Mouse (Mus musculus) c-Kit-positive CD71-negative TER-119-negative erythroid progenitor cells, embryonic 14.5 days (primary cell): ENCODE measurements around the gene 4930432M17Rik.

Source experiments
- DNase-seq: peaks from one replicate; pipeline ENCODE4 v3.0.0-alpha.2; 2013; ENCODE audit warnings: low read depth

4930432M17Rik gene

DNA sequence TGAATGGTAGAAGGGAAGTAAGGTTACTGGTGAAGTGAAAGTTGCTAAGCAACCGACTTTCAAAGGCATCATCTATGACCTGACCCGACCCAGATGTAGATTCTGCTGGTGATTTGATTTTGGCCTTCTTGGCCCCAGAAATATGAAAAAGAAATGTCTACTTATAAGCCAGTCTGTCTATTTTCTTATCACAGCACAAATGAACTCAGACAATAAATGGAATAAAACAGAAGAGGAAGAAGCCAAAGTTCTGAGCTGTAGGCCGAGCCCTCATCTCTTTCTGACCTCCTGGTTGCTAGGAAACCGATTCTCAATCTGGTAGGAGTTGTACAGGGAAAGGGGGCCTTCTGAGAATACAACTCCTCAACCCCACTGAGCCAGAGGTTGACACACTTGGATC is at the start of gene 4930432M17Rik:
TSS of gene 4930432M17Rik (plus strand) at position 301 of the 400 bp plus-strand sequence.
- no peak for DNase-seq

DNA sequence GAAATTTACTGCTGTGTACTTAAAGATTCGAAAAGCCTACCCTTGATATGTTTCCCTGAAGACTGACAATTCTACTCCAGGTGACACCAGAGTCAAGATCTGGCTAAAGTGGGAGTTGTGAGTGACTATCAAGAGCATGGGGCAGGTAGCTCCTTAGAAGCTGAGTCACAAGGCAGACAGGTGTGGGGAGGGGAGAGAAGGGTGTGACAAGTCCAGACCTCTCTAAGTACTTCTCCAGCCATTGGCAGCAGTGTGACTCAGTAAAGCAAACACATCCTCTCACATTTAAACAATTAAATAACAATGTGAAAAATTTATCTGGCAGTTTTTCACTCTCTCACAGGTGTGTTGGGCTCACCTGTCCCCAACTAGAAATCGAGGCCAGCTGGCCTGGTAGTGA is 44.9 kb upstream of the 4930432M17Rik start:
- no peak for DNase-seq

DNA sequence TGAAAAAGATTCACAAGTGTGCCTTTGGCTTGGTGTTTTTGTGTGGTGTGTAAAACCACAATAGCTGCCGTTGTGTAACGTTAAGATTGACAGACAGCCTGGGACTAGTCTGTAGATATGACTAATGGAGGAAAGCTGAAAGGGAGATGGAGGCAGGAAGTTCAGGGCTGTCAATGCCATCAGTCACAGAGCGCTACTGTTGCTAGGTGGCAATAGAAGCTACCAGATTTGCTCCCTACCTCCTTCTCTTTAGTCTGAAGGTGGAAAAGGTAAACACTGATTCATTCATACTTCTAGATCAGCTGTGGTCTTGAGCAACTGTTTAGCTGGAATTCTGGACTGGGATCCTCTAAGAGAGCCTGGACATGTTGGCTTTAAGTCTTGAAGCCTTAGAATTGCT is 44.3 kb upstream of the 4930432M17Rik start:
- DNase-seq: peak; percentile 17

DNA sequence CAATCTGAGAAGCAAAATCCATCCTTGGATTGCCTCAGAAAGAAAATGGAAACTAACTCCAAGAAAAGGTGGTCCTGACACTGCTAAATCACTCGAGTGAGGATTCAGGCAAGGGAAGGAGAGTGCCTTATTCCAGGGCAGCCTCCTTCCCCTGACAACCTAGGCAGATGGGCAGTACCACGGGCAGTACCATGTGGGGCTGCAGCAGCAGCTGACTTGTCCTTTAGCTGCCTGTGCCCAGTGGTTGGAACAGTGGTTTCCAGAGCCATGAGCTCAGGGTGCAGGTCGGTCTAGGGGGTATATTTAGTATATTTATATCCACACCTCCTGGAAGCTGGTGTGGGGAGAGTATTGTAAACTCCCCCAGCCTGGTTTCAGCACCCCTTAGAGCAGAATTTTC is 42.3 kb upstream of the 4930432M17Rik start:
- no peak for DNase-seq

- peak; percentile 24 for DNase-seq
Measured at GRCm38 (mm10) chr3:121630626-121631025, 39.9 kb upstream of the 4930432M17Rik start.

GRCm38 (mm10) chr3:121634963-121635362 is 35.6 kb upstream of the 4930432M17Rik start:
- no peak for DNase-seq

DNA sequence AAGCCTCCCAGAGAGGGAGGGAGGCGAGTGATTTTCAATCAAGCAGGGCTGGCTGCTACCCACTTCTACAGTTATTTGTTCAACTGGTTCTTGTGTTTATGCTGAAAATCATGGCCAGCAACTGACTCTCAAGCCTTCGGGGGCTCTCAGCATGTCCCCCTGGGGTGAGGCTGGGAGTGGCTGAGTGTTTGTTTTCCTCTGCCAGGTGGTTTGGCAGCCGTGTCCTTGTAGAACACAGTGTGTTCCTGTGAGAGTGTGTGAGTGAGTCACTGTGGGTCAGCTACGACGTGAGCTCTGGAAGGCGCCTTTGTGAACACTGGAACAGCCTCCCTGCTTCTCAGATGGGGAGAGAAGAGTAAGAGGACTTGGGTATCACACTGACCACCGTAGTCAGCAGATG is 35.1 kb upstream of the 4930432M17Rik start:
- no peak for DNase-seq

DNA sequence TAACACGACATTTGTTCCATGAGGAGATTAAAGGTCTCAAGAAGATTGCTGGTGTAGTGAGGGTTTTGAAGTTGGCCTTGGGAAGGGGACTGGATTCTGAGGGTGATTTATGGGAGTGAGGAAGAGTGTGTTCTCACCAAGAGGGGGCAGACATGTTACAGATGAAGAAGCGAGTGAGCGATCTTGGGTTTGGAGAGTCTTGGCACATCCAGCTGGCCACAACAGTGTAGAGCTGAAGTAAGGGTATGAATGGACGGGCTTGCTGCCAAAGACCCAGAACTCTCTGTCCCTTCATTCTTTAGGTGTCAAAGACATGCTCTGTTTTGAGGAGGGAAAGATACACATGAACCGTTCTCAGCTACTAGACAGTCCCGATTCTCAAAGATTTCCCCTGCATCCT is 34.2 kb upstream of the 4930432M17Rik start:
- no peak for DNase-seq

GRCm38 (mm10) chr3:121636748-121637147 is 33.8 kb upstream of the 4930432M17Rik start:
- no peak for DNase-seq

DNA sequence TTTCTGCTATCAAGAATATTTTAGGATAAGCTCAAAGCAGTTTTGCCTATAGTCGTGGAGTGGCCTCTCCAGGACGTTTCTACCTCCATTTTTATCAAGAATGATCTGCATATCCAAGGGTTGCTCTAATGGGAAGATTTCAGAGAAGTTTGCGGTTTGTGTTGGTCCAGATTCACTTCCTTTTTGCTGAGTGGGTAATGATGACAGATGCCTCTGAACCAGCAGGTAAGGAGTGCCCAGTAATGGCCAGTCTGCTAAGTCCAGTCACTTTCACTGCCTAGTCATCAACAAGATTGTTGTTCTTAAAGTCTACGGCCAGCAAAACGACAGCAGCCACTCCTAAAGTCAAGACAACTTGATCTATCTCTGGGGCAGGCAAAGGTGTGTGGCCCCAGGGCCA is 32.8 kb upstream of the 4930432M17Rik start:
- no peak for DNase-seq

DNA sequence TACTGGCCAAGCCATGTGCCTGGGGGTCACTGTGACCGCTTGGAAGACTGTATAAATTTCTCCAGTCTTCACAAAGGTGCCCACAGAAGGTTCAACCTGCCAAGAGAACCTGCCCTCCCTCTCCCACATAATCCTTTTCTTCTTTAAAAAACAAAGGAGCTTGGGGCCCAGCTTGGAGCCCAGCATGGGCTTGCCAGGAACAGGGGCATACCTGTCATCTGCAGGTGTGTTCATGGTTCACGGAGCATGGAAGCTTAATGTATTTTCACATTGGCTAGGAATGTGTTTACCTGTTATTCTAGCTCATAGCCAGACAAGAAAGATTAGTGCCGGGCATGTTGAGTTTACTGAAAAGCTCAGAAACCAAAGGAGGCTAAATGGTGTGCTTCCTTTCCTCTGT is 32.3 kb upstream of the 4930432M17Rik start:
- no peak for DNase-seq

DNA sequence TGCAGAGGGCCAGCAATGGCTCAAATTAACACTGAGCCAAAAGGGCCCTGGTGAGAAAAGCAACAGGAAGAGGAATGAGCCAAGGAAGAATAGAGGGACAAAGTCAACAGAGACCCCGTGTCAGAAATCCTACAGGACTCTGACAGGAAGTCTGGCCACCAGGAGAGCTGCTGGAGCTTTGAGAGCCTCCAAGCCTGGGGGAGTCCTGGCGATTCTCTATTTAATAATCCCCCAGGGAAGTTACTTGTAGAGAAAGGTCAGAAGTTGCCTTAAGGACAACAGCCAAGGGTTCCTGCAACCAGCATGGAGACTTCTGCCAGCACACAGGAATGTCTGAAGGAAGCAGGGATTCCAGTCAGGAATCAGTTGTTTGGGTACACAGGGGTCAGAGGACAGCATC is 30.0 kb upstream of the 4930432M17Rik start:
- no peak for DNase-seq

- no peak for DNase-seq
Measured at GRCm38 (mm10) chr3:121643236-121643635, 27.3 kb upstream of the 4930432M17Rik start.

GRCm38 (mm10) chr3:121645447-121645846 is 25.1 kb upstream of the 4930432M17Rik start:
- DNase-seq: no peak

DNA sequence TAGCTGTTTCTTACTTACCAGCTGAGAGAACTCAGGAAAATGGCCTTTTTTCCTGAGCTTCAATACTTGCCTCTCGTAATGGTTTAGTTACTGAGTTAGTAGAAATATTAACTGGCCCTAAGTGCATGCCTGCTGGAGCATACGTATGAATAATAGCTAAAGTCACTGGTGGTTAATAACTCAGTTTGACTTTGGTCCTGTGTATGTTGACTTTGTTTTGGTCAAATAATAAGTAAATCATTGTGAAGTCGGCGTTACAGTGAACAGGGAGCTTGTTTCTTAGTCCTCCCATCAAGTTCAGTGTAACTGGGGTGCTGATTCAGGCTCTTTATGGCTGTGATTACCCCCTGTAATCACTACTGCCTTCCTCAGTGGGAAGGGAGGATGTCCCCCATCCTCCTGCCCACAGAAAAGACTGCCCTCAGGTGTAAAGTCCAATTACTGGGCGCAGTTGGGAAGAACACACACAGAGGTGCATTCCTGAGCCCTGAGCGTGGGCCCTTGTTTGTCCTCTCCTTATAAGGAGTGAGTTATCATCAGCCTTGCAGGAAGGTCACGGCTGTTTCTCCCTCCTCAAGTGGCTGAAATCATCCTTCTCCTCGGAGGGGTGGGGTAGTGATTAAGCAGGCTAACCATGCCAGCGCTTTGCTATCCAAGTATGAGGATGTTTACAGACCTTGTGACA is 24.1 kb upstream of the 4930432M17Rik start:
- no peak for DNase-seq

- no peak for DNase-seq
Measured at GRCm38 (mm10) chr3:121648238-121648778, 22.3 kb upstream of the 4930432M17Rik start.

DNA sequence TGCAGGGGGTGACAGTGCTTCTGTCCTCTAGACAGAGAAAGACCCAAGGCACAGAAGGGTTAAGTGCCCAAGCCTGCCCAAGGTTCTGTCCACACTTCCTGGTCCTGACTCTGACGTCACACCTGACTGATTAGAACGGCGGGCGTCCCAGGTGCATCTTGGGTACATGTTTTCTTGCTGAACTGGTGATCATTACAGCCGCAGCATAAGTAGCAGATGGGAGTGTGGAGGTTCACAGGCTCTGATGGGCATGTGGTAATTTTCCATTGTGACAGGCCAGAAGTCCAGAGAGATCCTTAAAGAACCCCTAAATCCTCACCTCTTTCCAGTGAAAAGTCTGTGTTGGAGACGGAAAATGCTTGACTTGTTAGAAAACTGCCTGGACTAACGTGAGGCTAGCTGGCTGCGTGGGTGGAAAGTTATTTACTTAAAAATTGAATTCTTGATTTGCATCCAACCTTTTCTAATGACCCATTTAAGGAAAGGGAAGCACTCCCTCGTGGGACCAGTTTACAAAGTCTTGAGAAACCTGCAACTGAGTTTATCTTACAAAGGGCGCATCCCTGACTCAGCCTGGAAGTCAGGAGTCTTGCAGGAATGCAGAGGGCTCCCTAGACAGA is 20.4 kb upstream of the 4930432M17Rik start:
- no peak for DNase-seq

DNA sequence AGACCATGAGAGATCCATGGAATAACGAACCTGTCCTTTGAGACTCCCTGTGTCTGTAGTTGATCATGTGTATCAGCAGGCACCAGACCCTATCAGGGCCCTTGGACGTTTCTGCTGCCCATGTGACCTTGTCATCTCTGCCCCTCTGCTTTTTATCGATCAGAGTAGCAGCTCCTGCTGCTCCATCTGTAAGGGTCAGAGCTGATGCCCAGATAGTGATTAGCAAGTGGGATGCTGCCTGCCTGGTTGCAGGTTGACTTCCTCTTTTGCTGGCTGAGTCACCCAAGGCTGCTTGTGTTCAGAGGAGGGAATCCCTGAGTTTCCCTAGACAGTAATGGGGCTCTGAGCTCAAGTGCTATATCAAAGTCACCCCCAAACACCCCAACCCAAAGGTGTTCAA is 18.9 kb upstream of the 4930432M17Rik start:
- DNase-seq: peak; percentile 33

DNA sequence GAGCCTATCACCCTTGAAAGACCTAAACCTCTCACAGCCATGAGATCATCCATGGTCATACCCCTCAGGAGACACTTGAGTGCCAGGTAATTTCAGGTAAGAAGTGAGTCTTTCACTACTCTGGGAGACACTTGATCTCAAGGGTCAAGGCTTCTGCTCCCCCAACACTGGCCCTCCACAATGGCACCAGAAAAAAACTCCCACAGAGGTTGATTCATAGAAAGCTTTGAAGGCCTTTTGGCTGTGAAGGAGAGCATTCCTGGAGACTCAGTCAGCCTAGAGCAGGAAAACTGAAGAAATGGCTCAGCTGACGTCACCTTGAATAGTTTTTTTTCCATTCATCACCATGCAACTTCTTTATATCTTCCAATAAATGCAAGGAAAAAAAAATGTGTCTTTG is 18.4 kb upstream of the 4930432M17Rik start:
- no peak for DNase-seq

GRCm38 (mm10) chr3:121656922-121657321 is 13.6 kb upstream of the 4930432M17Rik start:
- DNase-seq: no peak

- DNase-seq: no peak
Measured at GRCm38 (mm10) chr3:121662705-121663469, 7.7 kb upstream of the 4930432M17Rik start.

- no peak for DNase-seq
Measured at GRCm38 (mm10) chr3:121663470-121663847, 7.1 kb upstream of the 4930432M17Rik start.
